Mouse (Mus musculus) embryo, embryonic 10.5 days (tissue): Measurements from ENCODE around the gene March6.

Source experiments
- DNase-seq: peaks from one replicate; pipeline ENCODE4 v3.0.0-alpha.2; 2015; ENCODE audit warnings: low spot score

March6 gene

DNA sequence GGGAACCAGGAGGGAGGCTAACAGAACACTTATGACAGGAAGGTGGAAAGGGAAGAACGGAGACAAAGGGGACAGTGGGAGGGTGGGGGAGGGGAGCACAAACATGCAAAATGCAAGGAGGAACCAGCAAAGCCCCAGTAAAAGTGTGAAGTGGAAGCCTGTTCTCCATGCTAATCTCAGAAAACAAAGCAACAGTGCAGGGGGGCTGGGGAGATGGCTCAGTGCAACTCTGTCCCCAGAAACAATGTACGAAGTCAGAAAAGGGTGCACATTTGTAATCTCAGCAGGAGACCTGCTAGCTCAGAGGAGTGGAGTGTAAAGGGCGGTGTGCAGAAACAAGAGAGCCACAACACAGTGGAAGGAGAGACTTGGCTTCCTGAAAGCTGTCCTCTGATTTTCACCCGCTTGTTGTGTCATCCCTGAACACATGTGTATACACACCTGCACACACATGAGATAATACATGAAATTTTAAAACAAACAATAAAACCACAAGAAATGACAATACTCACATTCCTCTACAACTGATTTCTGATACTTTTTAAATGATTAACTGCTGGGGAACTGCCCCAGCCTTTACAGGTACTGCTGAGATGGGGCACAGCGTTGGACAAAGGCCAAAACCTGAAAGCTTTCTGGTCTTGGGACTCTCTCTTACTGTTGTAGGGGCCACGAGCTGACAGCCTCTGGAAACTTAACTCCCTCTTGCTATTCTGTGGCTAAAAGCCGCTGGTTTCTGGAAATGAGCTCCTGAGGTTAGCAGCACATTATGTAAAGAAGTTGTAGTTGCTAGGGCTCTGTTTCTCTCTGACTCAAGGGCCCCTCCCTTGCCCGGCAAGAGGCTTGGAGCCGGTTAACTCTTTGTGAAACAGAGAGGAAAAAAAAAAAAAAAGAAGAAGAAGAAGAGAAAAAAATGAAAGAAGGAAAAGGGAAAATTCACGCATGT, 11.4 kb upstream of the March6 start:
- peak; percentile 55 for DNase-seq

DNA sequence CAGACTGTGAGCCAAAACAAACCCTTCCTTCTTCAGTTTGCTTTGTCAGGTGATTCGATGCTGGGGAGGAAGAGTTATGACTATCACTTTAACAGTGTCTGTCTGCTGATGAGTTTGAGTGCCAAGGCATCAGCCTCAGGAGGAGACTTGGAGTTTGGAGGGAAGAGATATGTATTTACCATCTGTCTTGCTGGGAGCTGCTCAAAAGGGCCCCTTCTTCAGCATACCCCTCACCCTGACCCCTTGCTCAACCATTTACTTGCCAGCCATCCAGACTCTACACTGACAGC, 9.6 kb upstream of the March6 start:
- DNase-seq, result no peak

DNA sequence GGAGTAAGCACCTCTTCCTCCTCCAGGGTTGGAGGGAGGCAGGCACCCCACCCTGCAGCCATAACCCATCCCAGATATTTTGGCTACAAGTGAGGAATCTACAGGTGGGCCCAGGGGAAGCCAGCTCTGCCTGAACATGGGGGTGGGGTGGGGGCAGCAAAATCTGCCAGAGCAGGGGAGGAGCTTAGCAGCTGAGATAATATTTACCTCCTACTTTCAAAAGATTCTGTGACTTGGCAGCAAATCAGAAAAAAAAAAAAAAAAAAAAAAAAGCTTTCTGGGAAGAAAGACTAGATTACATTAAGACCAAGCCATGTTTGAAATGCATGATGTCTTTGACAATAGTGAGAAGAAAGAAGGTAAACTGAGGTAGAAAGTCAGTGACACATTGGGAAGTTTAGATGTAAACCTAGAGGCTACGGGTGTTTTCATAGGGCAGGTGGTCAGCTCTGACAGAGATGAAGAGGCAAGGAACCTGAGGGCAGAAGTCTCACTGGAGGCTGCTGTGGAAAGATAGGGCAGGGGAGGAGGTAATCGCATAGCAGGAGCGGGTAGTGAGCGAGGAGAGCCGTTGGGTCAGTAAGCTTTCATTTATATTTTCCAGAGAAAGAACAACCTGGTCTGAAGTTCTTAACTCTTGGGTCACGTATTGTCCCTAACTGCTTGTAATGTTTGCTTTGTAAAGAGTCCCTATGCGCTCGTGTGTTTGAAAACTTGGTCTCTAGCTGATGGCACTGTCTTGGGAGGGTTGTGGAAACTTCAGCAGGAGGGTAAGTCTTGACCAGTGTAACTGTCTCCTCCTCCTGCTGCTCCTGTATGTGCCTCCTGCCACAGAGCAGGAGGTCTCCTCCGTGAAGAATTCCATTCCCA, 9.0 kb upstream of the March6 start:
- no peak for DNase-seq

DNA sequence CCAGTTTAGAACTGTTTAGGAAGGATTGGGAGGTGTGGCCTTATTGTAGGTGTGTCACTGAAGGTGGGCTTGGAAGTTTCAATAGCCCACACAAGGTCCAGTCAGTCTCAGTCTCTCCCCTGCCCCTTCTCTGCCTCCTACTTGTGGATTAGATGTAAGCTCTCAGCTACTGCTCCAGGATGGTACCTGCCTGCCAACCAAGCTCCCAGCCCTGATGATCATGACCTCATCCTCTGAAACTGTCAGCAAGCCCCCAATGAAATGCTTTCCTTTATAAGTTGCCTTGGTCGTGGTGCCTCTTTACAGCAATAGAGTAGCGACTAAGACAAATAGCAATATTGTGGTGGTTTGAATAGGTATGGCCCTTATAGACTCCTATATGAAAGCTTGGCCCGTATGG, 7.5 kb upstream of the March6 start:
- DNase-seq, result no peak

DNA sequence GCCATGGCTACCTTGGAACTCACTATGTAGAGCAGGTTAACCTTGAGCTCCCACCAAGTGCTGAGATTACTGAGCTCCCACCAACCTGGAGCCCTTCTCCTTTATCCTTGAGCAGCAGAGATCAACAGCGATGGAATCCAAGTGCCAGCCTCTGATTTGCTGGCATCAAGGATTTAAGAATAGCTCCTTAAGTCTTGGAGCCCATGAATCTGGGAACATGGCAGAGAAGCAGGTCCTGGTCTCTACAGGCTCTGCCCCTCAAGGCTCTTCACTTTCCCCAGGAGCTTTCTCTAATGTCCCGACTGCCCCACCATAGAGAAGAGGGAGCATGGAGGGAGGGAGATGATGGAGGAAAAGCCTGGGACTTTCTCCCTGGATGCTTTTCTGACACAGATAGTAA, 6.9 kb upstream of the March6 start:
- DNase-seq, result no peak

DNA sequence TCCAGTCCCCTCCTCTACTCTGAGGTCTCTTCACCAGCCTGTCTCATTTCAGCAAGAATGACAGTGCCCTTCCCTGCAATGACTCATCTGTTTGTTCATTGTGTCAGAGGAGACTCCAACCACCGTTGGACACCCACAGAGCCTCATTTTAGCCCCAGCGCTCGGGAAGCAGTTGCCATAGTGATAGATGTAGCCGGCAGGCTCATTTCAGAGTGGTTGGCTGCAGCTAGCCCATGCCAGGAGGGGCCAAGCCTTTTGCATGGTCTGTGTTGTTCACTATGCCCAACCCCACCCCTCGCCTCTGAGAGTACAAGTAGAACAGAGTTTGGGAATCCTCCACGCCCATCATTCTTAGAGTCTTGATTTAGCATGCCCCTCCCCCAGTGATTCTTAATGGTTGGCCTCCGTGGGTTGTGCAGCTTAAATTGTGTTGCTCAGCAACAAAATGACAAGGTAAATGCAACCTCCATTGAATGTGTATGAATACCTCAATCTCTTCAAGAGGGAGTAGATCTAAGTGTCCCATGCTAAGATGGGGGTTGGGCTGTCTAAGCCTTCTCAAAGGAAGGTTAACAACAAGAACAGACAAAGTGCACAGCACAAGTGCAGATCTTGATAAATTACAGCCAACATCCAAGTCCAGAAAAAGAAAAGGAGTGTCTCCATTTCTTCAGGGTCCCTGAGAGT, 5.3 kb upstream of the March6 start:
- peak; percentile 83 for DNase-seq

DNA sequence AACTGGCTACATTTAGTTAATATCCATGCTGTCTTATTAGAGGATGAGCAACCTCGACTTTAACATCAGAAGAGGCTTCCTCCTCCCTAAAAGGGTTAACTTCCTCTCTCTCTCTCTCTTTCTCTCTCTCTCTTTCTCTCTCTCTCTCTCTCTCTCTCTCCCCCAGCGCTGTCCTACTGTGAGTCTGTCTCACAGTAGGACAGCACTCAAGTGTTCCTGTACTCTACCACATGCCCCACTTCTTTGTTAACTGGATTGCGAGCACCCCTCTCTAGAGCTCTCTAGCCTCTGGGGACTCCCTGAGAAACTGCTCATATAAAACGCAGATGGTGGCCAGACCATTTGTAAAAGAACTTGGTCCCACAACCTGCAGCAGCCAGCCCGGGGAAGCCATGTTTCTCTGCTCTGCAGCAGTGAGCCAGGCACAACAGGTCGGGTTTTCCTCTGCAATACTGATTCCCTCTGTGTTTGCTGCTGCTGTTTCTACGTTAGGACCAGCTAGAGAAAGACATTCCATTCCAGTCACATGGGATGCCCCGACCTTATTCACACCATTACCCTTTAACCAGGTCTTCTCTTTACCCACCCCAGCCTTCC, 4.5 kb upstream of the March6 start:
- DNase-seq, result peak; percentile 18

DNA sequence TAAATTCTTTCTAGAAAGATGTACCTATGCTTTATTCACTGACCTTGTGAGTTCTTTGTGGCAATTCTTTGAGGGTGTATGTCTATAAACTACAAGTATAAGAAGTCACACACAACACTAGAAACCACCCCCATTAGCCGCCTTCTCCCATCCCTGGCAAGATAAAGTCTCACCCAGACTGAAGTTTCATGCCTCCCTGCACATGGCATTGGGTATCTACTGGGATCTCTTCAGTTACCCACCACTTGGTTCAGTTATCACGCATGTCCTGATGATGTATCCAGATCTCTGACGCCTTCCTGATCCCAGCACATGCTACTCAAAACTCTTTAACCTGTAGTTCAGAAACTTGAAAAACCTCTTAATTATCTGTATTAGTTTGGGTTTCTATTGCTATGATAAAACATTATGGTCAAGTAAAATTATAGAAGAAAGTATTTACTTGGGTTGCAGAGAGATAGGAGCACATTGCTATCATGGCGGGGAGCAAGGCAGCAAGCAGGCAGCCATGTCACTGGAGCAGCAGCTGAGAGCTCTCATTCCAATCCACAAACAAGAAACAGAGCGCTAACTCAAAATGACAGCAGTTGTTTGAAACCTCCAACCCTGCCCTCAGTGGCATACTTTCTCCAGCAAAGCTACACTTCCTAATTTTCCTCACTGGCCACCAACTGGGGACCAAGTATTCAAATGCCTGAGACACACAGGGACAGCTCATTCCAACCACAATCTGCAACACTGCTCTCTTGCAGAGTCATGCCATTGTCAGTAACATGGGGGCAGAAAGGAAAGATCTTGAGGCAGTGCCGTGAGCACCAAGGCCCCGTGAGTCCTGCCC, 3.8 kb upstream of the March6 start:
- DNase-seq, result no peak

DNA sequence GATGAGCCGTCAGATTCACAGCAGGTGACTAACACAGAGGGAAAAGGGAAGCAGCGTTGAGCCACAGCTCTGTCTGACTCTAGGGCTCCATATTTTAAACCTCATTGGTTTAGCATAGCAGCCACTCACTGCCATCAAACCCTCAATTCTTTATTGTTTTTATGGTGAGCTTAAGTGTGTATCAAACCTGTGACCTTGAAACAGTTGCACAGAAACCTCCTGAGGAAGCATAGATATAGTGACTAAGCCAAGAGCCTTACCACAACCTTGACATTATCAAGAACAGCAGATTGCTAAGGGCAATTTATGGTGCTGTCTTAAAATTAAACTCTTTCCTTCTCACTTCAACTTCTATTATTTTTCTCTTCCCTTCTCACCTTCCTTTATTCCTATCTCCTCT, 2.7 kb upstream of the March6 start:
- DNase-seq, result no peak

DNA sequence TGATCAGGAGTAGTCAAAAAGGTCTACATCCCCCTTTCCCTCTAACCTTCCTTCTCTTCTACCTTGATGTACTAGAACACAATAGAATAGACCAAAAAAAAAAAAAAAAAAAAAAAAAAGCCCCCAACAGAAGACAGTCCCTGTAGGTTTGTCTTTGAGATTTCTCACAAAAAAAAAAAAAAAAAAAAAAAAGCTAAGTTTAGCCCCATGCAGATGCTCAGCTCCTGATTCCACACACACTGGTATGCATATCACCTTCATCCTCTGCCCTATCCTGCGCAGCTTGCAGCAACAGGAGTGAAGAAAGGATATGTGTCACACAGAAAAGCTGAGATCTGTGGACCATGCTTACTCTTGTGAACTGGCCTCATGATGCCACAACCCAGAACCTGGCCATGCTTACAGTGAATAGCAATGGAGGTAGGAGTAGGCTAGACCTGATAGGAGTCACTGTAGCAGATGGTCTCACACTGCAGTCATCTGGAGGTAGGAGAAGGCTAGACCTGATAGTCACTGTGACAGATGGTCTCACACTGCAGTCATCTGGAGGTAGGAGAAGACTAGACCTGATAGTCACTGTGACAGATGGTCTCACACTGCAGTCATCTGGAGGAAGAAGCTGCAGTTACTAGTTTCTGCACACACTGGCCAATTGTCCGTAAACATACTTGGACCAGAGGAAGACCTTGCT, 1.6 kb upstream of the March6 start:
- no peak for DNase-seq

DNA sequence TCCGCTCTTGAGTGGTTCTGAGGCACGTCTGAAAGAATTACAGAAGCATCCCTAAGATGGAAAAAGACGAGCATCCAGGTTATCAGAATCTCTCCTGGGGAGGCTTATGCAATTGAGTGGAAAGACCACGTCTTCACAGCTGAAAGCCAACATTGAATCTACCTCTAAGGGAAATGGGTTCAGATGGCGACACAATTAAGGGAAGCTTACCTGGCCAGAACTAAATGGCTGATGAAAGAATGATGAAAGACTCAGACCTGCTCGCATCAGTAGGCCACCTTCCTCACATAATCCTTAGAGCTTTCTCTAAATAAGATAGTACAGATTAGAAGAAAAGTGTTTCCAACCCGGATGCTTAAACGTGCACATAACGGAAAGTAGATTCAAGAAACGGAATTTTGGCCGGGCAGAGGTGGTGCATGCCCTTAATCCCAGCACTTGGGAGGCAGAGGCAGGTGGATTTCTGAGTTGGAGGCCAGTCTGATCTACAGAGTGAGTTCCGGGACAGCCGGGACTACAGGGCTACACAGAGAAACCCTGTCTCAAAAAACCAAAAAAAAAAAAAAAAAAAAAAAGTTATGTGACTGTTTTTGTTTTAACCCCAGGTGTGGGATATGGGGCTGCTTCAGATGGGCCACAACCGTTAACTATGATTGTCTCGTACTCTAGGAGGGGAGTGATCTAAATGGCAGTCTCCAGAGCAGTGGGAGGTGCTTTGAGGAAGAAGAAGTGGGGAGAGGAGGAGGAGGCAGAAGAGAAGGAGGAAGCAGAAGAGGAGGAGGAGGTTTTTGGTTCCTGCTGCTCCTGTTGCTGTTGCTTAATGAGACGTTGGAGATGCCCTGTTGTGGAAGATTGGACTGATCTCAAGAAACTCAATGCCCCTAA, 835 bp upstream of the March6 start:
- DNase-seq, result no peak

DNA sequence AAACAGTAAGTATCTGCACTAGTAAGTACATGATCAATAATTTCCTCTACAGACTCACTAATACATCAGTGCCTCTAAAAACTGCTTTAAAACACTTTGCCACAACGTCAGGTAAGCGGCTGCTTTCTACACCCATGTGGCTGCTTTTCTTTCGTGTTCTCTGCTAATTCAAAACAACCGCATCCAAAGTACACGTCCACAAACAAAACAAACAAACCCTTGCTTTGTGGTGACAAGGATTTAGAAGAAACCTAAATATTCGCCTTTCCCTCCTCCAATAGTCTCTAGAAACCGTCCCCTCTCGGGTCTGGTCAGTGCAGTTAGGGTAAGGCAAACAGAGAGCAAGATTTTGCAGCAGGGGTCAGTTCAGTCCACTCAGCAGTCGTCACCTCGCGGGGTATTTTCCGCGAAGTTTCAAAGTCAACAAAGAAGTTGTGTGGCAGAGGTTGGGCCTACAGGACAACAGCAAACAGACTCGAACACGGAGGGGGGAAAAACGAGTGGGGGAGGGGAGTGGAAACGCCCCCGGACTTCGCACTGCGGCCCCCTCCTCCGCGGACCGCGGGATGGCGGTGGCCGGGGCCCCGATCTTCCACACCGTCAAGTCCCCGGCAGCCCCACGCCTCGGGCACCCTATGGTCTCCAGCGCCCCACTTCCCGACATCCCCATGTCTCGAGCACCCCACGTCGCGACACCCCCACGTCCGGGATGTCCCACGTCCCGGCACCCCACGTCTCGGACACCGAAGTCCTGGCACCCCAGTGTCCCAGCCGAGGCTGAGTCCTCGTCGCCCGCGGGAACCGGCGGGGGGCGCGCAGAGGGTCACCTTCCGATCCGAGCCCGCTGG, 818 bp downstream of the March6 start:
- DNase-seq, result peak; percentile 64

DNA sequence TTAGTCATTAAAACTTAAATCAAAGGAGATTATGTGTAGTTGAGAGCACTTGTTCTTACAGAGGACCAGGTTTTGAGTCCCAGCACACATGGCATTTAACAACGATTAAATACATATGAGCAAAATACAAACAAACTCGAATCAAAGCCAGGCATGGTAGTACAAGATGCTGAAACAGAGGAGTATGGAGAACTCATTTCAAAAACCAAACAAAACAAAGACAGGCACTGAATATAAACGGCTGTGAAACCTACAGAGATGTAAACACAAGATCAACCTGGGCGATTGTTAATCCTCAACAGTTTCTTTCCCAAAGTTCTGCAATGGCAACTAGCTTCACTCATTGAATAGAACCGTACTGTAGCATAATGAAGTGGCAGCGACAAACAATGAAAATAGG, 1.8 kb downstream of the March6 start:
- no peak for DNase-seq

DNA sequence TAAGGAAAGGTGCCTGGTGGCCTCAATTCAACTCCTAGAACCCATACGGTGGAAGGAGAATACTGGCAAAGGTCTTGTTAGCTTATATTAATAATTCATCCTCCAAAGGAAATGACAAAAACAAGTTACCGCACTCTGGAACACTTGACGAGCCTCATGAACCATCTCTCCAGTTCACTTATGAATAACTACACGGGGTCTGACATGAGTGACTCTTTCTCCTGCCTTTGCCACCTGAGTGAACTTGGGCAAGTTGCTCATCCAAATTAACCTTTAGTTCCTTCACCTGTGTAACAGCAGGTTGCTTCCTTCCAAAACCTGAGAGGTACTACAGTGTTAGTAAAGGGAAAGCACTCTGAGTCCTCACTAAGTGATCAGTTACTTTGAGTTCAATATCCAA, 2.4 kb downstream of the March6 start:
- DNase-seq, result no peak

DNA sequence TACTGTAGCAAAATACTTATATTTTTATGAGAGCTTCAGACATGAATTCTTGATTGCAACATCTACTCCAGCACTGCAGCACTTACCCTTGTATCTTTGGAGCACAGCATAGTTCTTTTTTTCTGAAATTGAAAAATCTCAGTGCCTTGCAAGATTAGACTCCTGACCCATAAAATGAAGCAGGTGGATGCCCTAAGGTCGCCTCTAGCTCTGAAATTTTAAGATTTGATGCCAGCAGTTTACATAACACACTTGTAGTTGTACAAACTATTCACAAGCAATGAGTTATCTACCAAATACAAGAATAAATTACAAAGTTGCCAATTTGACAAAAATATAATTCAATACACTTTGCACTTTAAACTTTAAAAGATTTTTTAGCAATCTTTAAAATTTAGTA, 4.4 kb downstream of the March6 start:
- DNase-seq, result no peak

DNA sequence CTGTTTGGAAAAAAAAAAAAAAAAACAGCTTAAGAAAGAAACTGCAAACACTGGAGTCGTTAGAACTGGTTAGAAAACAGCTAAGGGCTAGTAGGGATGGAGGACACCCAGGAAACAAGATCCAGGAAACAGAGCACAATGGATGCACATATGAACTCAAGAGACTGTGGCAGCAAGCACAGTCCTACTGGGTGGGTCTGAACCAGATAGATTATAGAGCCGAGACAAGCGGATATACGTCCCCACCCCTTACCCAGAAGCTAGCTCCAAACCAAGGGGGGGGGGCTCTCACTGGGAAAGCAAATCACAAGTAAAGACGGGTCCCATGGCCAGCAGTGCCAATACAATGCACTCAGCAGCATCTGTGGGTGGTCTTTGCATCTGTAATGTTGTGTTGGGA, 11.9 kb downstream of the March6 start:
- DNase-seq, result no peak

DNA sequence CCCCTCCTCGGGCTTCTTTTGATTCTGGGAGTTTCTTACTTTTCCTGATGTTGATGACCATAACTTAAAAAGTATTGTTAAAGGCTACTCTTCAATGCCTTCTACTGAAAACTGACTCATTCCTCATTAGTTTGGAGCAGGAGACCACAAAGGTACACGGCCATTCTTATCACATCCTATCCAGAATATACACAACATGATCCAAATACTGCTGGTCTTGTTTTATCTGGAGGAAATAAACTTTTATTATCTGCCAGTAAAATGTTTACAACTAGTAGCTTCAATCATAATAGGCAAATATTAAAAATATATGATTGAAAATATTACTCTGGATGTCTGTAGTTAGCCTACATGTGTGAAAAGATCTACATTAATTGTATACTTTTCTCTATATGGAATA, 12.5 kb downstream of the March6 start:
- DNase-seq, result no peak

DNA sequence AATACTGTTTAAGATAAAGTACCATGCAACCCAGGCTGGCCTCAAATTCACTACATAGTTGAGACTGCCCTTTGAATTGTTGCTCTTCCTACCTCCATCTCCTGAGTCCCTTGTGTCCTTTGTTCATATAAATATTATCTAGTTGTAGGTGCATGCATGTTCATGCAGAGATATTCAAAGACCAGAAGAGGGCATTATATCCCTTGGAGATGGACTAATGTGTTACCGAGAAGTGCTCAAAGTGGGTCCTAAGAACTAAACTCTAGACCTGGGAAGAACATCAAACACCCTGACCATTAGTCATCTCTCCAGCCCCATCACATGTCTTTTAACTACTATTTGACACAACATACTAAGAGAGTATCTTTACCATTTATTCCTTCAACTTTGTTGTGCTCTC, 13.7 kb downstream of the March6 start:
- no peak for DNase-seq

DNA sequence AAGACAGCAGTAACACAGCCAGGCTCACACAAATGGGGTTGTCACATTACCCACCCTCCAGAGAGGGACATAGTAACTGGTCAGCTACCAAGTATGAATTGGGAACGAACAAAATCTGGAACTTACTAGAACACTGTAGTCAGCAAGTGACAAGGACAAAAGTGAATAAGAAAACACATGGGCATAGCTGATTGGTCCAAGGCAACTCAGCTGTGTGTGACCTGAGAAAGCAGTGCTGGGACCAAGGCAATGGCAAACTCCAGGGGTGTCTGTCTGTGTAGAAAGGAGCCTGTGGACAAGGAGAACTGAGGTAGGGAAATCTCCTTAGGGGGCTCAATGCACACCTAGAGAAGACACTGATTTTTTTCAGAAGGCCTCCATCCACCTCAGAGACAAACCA, 19.1 kb downstream of the March6 start:
- DNase-seq, result no peak
